Comparison of ENCODE assay signal across 8 mouse cellular contexts in genomic region chr11:120236438-120237165, GRCm38 (mm10). TPM values are rescaled to one million over a fixed set of nuclear protein-coding genes. Genes with fewer than 3 reads are reported as not detected.
A peak's percentile ranks its signal among the peaks of the same experiment; 100 is the strongest.
DNase-seq lines count a peak whose midpoint lies in the region; ATAC-seq lines count a peak whose summit lies in the region.

No protein-coding gene starts in this region.

- H3K4me2 ChIP-seq in kidney, embryonic 14.5 days (replicated peaks; ENCODE audit: low read depth, low read length), result peak overlapping the region; percentile 98

- peak overlapping the region; percentile 98 for H3K27ac ChIP-seq in kidney, embryonic 14.5 days (ENCODE audit: low read depth, low read length)

- H3K9me3 ChIP-seq in kidney, embryonic 14.5 days (ENCODE audit: control insufficient read depth, low read length), result no peaks in the 10 kb centered on the region

- H3K36me3 ChIP-seq in kidney, embryonic 14.5 days (ENCODE audit: control insufficient read depth, insufficient read depth, low read length), result peaks cover 6% of the 10 kb centered on the region; the same call in 1 of the 2 replicates

- H3K4me3 ChIP-seq in kidney, embryonic 14.5 days (ENCODE audit: low read length), result peak overlapping the region; percentile 92

- H3K9ac ChIP-seq in kidney, embryonic 14.5 days (ENCODE audit: low read depth, low read length), result peak overlapping the region; percentile 99

- WGBS in kidney, embryonic 14.5 days, result 0% methylated on average over 69 of the region's 96 CpGs

- H3K27me3 ChIP-seq in kidney, embryonic 14.5 days (ENCODE audit: control insufficient read depth, insufficient read depth, low read length), result no peaks in the 10 kb centered on the region

- no peak for ATAC-seq in kidney, embryonic 14.5 days (ENCODE audit: low FRiP score, low TSS enrichment)

- peaks cover 41% of the 10 kb centered on the region for H3K4me1 ChIP-seq in kidney, embryonic 14.5 days (ENCODE audit: control insufficient read depth, insufficient read depth, low read length)

- peak; percentile 68 for DNase-seq in urinary bladder, adult 2 months (ENCODE audit: low spot score)
- DNase-seq in urinary bladder, postnatal 4 days (ENCODE audit: low spot score in 2 of 2), result no peak
- DNase-seq in cerebellum, postnatal 14 days, result peak; percentile 82 to 83
- peak; percentile 55 to 61 for DNase-seq in heart, adult 9 months (ENCODE audit: low spot score in 2 of 2)
- DNase-seq in lung, postnatal 10 days, result peak; percentile 65
- peak; percentile 66 for DNase-seq in right cerebral cortex, postnatal 14 days
- DNase-seq in spleen, postnatal 4 days (ENCODE audit: low spot score in 2 of 2), result no peak

RNA-seq across cellular contexts. Expression of gene Bahcc1, which starts 3.9 kb away (rescaled TPM):
- polyA plus RNA-seq in urinary bladder, adult 2 months (2012; rRNA removed), result 4.3 and 8.2 TPM in 2 replicates
- 20.3 and 27.2 TPM in 2 replicates for polyA plus RNA-seq in kidney, embryonic 14.5 days (2014; fragmentation: Nextera tagmentation; extraction: Ambion mirVana)

Comparison
In these comparisons a context has a peak if more than half of its experiments do, and no peak if none do; other contexts are left out.
1. DNase-seq: peak in urinary bladder, adult 2 months (single experiment), cerebellum, postnatal 14 days (2 of 2), heart, adult 9 months (2 of 2), lung, postnatal 10 days (single experiment) and right cerebral cortex, postnatal 14 days (single experiment); none in urinary bladder, postnatal 4 days (0 of 2) and spleen, postnatal 4 days (0 of 2).